Mouse (Mus musculus) spleen, adult 2 months (tissue): ENCODE measurements around the gene Kyat3. TPM values are rescaled to one million over a fixed set of nuclear protein-coding genes. Genes with fewer than 3 reads are reported as not detected.

ENCODE experiments used
- DNase-seq, 2 experiments: peaks; one replicate each; pipeline versions ENCODE4 v3.0.0 to v3.0.0-alpha.2; 2012 to 2021; ENCODE audit warnings: low spot score in 2 of 2, low read depth in 1 of 2
- H3K27ac ChIP-seq: fragments of 200-500 bp; 2 replicates; pipeline ENCODE4 v1.5.1; 2012; ENCODE audit warnings: low read length, inconsistent platforms; ENCODE audit not compliant: insufficient read depth
- H3K27me3 ChIP-seq: fragments of 200-500 bp; 2 replicates; pipeline ENCODE4 v1.6.1; 2012; ENCODE audit warnings: mild to moderate bottlenecking, moderate library complexity, low read length, inconsistent platforms; ENCODE audit not compliant: control insufficient read depth, insufficient read depth
- H3K36me3 ChIP-seq: fragments of 200-500 bp; 2 replicates; pipeline ENCODE4 v1.6.1; 2012; ENCODE audit warnings: mild to moderate bottlenecking, low read length, inconsistent platforms; ENCODE audit not compliant: control insufficient read depth, insufficient read depth
- H3K4me1 ChIP-seq: fragments of 200-500 bp; 2 replicates; pipeline ENCODE4 v1.6.1; 2011; ENCODE audit warnings: inconsistent platforms; ENCODE audit not compliant: control insufficient read depth, insufficient read depth, insufficient read length
- H3K4me3 ChIP-seq: fragments of 200-500 bp; 2 replicates; pipeline ENCODE4 v1.5.1; 2011; ENCODE audit warnings: mild to moderate bottlenecking, inconsistent platforms; ENCODE audit not compliant: insufficient read depth, insufficient read length; ENCODE audit errors: extremely low read depth
- CTCF ChIP-seq: fragments of 200-500 bp; IDR thresholded peaks from 2 replicates; pipeline ENCODE4 v1.5.1; 2011; ENCODE audit warnings: mild to moderate bottlenecking, inconsistent platforms; ENCODE audit not compliant: insufficient read depth, insufficient read length, insufficient replicate concordance; ENCODE audit errors: extremely low read depth
- POLR2A ChIP-seq: fragments of 200-500 bp; IDR thresholded peaks from 2 replicates; pipeline ENCODE4 v1.6.1; 2011; ENCODE audit warnings: low read depth, low read length, inconsistent platforms
- WGBS: fragments of 180-500 bp; shearing (Covaris S2); methylation state at CpG from one replicate; pipeline ENCODE4 v1.1.7; 2018; 5-methylcytosine and 5-hydroxymethylcytosine counted together
- polyA plus RNA-seq: library from polyadenylated mRNA; depleted of rRNA; stranded (reverse); fragments of >200 nt; gene quantifications from 2 replicates; pipeline ENCODE4 v1.2.3, GENCODE M21; 2012; rRNA removed

Gene Kyat3
- polyA plus RNA-seq, 1 experiment: 0.97 TPM

- H3K27ac ChIP-seq: no peak overlapping the region
- peaks cover 7% of the 10 kb centered on the region for H3K4me1 ChIP-seq
Observed at GRCm38 (mm10) chr3:142765778-142766165, 64.9 kb downstream of the Kyat3 start.

DNA sequence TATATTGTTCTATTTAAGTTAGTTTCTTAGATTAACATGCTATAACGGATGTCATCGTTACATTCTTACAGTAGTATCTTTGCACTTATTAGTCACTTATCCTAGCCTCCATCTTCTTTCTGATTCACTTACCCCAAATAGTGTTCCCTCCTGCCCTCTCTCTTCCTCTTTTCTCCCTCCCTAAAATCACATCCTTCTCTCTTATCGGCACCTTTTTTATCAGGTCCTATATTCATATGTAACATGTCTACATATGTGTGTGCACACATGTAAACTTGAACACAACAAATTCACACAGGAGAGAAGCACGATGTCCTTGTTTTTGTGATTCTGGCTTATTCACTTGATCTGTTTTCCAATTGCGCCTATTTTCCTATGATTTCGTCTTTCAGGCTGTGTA is 67.6 kb downstream of the Kyat3 start:
- Histone ChIP-seq H3K27me3 (no peaks in the 10 kb centered on the region), H3K36me3 (peaks cover 6% of the 10 kb centered on the region), H3K27ac (no peak overlapping the region), H3K4me1 (peaks cover 7% of the 10 kb centered on the region), H3K4me3 (no peak overlapping the region)
- 92% methylated on average over 6 of the region's 6 CpGs for WGBS
- no peak for DNase-seq
- TF ChIP-seq POLR2A (no peak), CTCF (no peak)

More at GRCm38 (mm10) chr3:142765778-142766165, 64.9 kb downstream of the Kyat3 start:
- no peaks in the 10 kb centered on the region for H3K36me3 ChIP-seq
- peak in 1 of 2 experiments; percentile 9 for DNase-seq
- H3K4me3 ChIP-seq: peak overlapping the region; percentile 81
- TF ChIP-seq POLR2A (no peak), CTCF (no peak)
- no peaks in the 10 kb centered on the region for H3K27me3 ChIP-seq
- WGBS: 6% methylated on average over 10 of the region's 10 CpGs

DNA sequence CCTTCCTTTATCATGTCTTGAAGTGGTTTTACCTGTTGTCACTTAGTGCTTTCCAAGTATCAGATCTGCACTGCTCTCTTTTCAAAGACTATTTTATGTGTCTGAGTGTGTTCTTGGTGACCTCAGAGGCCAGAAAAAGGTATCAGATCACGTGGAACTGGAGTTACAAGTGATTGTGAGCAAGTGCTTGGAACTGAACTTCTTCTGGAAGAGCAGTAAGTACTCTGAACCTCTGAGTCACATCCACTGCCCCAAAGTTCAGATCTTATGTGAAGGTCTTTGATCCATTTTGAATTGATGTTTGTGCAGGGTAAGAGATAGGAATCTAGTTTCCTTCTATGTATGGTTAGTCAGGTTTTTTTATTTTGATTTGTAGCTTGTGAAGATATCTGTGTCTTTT is 69.7 kb downstream of the Kyat3 start:
- no peak for DNase-seq
- Histone ChIP-seq H3K27ac (no peak overlapping the region), H3K4me3 (no peak overlapping the region), H3K36me3 (peaks cover 6% of the 10 kb centered on the region), H3K27me3 (no peaks in the 10 kb centered on the region), H3K4me1 (peaks cover 7% of the 10 kb centered on the region)
- no peak for TF ChIP-seq POLR2A
- TF ChIP-seq CTCF: no peak
- WGBS: 63% methylated on average over 1 of the region's 1 CpGs

DNA sequence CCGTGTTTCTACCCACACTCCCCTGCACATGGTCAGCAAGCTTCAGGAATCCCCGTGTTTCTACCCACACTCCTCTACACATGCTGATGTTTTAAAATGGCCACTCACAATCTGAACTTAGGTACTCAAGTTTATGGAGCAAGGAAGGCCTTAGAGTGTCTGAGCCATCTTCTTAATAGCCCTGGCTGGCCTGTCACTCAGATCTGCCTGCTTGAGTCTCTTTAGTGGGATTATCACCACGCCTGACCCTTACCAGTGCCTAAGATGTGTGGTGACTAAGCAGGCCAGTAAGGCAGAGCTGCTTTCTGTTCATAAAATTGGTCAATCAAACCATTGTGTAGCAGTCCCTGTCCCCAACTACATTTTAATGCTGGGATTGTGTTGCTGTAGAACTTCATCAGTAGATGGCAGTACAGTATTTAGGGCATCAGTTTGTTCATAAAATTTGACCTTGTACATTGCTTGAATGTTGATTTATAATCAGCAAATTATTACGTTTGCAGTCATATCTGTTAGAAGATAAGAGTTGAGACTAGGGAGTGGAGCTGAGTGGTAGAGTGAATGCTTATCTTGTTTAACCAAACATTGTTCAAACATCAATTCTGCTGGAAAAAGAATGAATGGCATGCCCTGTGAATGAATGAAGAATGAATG is 72.8 kb downstream of the Kyat3 start:
- DNase-seq: no peak
- Histone ChIP-seq H3K27me3 (no peaks in the 10 kb centered on the region), H3K4me1 (no peaks in the 10 kb centered on the region), H3K4me3 (no peak overlapping the region), H3K36me3 (peaks cover 9% of the 10 kb centered on the region), H3K27ac (no peak overlapping the region)
- 84% methylated on average over 4 of the region's 4 CpGs for WGBS
- TF ChIP-seq POLR2A (no peak), CTCF (no peak)

GRCm38 (mm10) chr3:142777227-142777626 is 76.4 kb downstream of the Kyat3 start:
- DNase-seq: no peak
- peaks cover 32% of the 10 kb centered on the region for H3K36me3 ChIP-seq
- TF ChIP-seq POLR2A (no peak), CTCF (no peak)
- H3K27me3 ChIP-seq: no peaks in the 10 kb centered on the region
- no peak overlapping the region for H3K4me3 ChIP-seq
- WGBS: 81% methylated on average over 3 of the region's 3 CpGs
- no peaks in the 10 kb centered on the region for H3K4me1 ChIP-seq
- H3K27ac ChIP-seq: no peak overlapping the region

GRCm38 (mm10) chr3:142786423-142787072 is 85.7 kb downstream of the Kyat3 start:
- H3K36me3 ChIP-seq: peaks cover 34% of the 10 kb centered on the region

DNA sequence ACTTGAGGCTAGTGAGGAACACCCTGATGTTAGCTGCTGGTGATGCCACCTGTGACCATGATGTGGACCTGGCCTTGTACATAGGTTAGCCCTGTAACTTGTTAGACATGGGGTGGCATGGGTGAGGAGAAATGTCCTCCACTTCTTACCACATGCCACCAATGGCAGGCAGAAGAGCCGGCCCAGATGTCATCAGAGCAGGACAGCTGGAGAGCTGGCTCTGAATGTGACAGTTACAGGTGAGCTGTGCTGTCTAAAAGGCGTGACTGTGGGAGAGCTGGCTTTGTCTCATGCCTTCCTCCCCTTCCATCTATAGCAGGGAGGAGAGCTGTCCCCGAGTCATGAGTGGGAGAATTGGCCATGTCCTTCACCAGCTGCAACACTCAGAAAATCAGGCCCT is 94.7 kb downstream of the Kyat3 start:
- no peaks in the 10 kb centered on the region for H3K4me1 ChIP-seq
- WGBS: 100% methylated on average over 3 of the region's 3 CpGs
- no peaks in the 10 kb centered on the region for H3K27me3 ChIP-seq
- no peak overlapping the region for H3K27ac ChIP-seq
- no peak overlapping the region for H3K4me3 ChIP-seq
- TF ChIP-seq CTCF: no peak
- no peak for TF ChIP-seq POLR2A
- no peak for DNase-seq
- peaks cover 21% of the 10 kb centered on the region for H3K36me3 ChIP-seq

More at GRCm38 (mm10) chr3:142786423-142787072, 85.7 kb downstream of the Kyat3 start:
- 95% methylated on average over 2 of the region's 2 CpGs for WGBS
- no peaks in the 10 kb centered on the region for H3K4me1 ChIP-seq
- no peaks in the 10 kb centered on the region for H3K27me3 ChIP-seq
- H3K27ac ChIP-seq: no peak overlapping the region
- DNase-seq: no peak
- no peak overlapping the region for H3K4me3 ChIP-seq
- TF ChIP-seq CTCF (no peak), POLR2A (no peak)

Other genes starting within 250 kb of the Kyat3 start
- 4.1 and 4.9 TPM in 2 replicates for gene Gbp5, start 207.1 kb upstream of the Kyat3 start, polyA plus RNA-seq
- gene Gbp7, start 170.7 kb upstream of the Kyat3 start, polyA plus RNA-seq: 2.8 and 2.9 TPM in 2 replicates
- 33.8 and 40.9 TPM in 2 replicates for gene Gbp3, start 141.0 kb upstream of the Kyat3 start, polyA plus RNA-seq
- 0.06 TPM in 2 replicates for gene Gbp2b, start 106.2 kb upstream of the Kyat3 start, polyA plus RNA-seq
- 8.6 and 12.4 TPM in 2 replicates for gene Gbp2, start 80.4 kb upstream of the Kyat3 start, polyA plus RNA-seq
- 11.3 and 12.2 TPM in 2 replicates for gene Gtf2b, start 64.0 kb downstream of the Kyat3 start, polyA plus RNA-seq
- 7.6 and 21.8 TPM in 2 replicates for gene Pkn2, start 181.0 kb downstream of the Kyat3 start, polyA plus RNA-seq